Mouse (Mus musculus) lung, postnatal 36 days (tissue): ENCODE measurements at regions not wholly inside any gene's neighbourhood (a gene's known extent, or its start where the extent isn't known, plus 50 kb on each side); places are given as distances from the start of the nearest gene placed in this dataset.

Experiments used
- DNase-seq: peaks from one replicate; pipeline ENCODE4 v3.0.0; 2022; ENCODE audit warnings: mixed read lengths

GRCm38 (mm10) chr12:73491370-73491769 lies 54.8 kb downstream of the Tmem30b start:
- no peak for DNase-seq

GRCm38 (mm10) chr12:73482858-73483257 lies 63.3 kb downstream of the Tmem30b start:
- DNase-seq, result no peak

DNA sequence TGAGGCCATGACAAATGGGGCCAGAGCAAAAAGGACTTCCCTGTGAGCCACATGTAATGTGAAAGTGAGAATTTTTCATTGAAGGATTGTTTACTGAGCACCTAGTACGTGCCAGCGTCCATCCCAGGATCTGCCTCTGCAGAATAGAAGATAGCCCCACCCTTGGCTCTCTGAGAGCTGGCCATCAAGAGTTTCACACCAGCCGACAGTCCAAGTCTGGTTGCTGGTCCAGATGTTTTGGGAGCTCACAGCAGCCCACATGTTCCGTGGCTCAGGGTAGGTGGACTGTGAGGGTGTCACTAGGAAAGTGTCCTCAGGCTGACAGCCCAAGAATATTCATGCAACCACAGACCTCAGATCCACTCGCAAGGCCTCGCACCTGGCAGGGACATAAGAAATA lies 63.9 kb downstream of the Tmem30b start:
- DNase-seq, result no peak

GRCm38 (mm10) chr12:73481705-73482104 lies 64.5 kb downstream of the Tmem30b start:
- no peak for DNase-seq

- DNase-seq, result peak; percentile 66
These were observed 65.0 kb downstream of the Tmem30b start for GRCm38 (mm10) chr12:73481165-73481564.

- DNase-seq, result no peak
These were observed 65.6 kb downstream of the Tmem30b start for GRCm38 (mm10) chr12:73480610-73480971.

- no peak for DNase-seq
These were observed 66.1 kb downstream of the Tmem30b start for GRCm38 (mm10) chr12:73479932-73480609.

DNA sequence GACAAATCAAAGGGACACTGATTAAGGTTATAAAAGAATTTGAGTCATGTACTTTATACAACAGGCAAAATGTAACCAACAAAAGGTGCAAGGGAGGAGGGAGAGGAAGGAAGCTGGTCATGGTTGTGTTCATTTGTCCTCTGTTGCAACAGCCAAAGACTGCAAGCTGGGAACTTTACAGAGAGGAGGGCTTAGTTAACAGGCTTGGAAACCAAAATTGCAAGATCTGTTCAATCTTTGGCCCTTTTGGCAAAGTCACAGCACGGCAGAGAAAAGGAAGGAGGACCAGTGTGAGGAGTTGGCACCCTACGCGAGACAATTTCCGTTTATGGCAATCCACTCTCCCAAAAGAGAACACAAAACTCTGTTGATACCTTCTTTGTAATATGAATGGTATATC lies 67.6 kb downstream of the Tmem30b start:
- DNase-seq, result peak; percentile 27

DNA sequence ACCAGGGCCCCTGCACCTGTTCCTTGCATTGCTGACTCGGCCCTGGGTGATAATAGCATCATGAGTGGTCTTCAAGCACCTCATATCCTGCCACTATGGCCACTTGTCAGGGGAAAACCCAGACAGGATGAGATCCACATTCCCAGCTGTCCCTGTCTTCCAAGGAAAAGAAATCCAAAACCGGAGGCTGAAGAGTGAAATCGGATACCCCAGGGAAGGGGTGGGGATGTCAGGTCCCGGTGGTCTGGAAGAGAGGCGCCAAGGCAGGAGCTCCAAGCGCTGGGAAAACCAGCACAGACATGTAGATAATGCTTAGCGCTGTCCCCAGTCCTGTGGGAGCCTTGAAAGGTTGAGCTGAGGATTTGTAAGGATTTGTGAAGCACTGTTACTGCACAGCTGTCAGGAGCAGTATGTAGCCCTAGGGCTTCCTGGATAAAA lies 69.8 kb downstream of the Tmem30b start:
- no peak for DNase-seq

- DNase-seq, result no peak
These were observed 70.4 kb downstream of the Tmem30b start for GRCm38 (mm10) chr12:73475774-73476173.

DNA sequence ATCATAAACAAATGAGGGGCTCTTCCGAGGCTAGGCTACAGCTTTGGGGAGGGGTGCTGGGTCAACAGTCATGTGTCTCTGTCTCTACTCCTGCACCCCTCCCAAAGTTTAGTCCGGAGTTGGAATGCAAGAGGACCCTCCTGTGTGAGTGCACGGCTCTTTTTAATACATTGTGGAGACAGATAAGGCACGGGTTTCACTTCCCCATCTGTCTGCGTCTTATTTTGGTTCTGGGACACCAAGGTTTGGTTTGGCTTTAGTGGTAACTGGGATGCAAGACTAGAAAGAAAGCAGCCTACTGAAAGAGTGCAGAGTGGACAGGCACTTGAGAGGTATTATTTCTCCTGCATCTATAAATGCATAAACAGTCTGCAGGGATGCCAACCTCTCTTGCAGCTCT lies 71.2 kb downstream of the Tmem30b start:
- DNase-seq, result no peak

- DNase-seq, result no peak
These were observed 73.1 kb downstream of the Tmem30b start for GRCm38 (mm10) chr12:73473111-73473510.

GRCm38 (mm10) chr12:73471966-73472365 lies 74.2 kb downstream of the Tmem30b start:
- no peak for DNase-seq

DNA sequence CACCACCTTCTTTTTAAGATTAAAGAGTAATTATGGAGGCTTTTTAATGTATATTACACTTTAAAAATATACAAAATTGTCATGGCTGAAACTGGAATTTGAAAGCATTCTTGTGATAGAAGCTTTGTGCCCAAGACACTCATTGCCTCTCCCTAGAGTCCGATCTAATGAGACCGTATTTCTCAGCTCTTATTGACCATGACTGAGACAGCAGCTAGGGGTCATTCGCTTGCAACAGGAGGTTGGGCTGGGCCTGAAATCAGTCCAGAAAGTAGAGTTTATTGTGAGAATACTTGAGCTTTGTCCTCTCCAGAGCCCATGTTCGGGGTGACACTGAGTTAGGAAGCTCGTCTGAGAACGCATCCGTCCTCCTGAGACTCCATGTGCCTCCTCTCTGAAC lies 79.7 kb downstream of the Tmem30b start:
- no peak for DNase-seq

- DNase-seq, result no peak
These were observed 80.2 kb downstream of the Tmem30b start for GRCm38 (mm10) chr12:73465975-73466374.

DNA sequence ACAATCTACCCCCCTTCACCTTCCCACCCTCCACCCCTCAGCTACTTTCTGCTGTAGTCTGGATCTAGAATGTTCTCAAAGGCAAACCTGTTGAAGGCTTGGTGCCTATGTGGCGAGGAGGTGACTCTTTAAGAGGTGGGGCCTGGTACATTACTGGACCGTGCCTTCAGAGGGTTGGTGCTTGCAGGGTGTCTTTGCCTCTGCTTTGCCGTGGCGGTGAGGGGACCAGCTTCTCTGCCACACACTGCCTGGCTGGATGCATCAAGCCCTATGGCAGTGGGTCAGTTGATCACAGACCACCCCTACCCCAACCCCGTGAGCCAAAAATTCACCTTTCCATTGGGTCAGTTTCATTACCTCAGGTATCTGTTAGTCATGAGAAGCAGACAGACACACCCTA lies 81.9 kb downstream of the Tmem30b start:
- no peak for DNase-seq

DNA sequence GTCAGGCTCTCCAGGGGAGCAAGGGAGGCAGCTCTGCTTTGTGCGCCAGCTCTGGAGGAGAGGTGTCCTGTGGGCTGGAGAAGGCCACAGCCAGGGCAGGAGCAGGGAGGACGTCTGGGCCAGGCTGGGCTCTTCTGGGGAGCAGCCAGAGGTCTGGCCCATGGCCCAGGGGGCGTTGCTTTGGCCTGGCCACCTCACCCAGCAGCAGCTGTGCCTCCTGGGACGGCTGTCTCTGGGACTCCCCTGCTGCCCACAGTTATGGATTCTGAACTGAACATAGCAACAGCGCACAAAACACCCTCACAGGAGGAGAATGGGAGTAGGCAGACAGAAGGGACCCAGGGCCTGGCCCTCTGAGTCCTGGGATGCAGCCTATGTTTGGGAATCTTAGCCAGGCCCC lies 84.1 kb downstream of the Tmem30b start:
- DNase-seq, result peak; percentile 48

GRCm38 (mm10) chr12:73460291-73460761 lies 85.9 kb downstream of the Tmem30b start:
- no peak for DNase-seq

DNA sequence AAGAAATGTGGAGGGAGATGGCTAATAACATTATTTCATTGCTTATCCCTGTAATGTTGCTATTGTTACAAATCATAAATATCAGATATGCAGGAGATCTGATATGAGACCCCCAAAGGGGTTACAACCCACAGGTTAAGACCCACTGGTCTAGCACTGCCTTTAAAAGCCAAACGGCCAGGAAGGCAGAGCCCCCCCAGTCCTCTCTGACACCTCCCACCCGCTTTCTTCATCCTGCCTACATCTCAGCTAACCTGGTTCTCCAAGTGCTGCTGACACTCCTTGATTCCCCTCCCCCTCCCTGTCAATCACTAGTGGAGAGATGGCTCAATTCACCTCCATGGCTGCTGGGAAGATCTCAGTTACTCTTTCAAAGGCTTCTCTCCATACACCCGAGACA lies 94.9 kb downstream of the Tmem30b start:
- no peak for DNase-seq

DNA sequence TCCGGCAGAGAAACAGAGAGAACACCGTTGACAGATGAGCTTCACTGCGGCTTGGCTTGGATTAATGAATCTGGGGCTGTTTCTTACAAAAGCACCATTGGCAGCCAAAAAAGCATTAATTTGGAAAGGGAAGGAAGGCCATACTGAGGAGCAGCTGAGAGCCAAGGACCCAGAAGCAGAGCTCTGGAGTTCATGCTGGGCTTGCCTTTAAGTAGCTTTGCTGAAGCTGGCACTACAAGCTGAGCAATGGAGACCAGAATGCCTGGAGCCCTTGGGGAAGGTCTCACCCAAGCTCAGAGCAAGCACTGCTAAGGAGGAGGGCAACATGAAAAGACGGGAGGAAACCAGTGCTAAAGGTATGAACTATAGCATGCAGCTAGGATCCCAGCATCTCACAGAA lies 95.7 kb downstream of the Tmem30b start:
- no peak for DNase-seq

GRCm38 (mm10) chr12:73449911-73450520 lies 96.2 kb downstream of the Tmem30b start:
- DNase-seq, result peak; percentile 70

GRCm38 (mm10) chr12:73449069-73449468 lies 97.1 kb downstream of the Tmem30b start:
- DNase-seq, result peak; percentile 81

GRCm38 (mm10) chr12:73448388-73448965 lies 97.7 kb downstream of the Tmem30b start:
- no peak for DNase-seq

- no peak for DNase-seq
These were observed 99.0 kb downstream of the Tmem30b start for GRCm38 (mm10) chr12:73447172-73447571.
